Mouse (Mus musculus): ENCODE data around the gene Nol10. TPM values are rescaled to one million over a fixed set of nuclear protein-coding genes. Genes with fewer than 3 reads are reported as not detected.

Nol10 gene
- polyA plus RNA-seq, 1 experiment from 2014 or later = 14.5 TPM

GRCm38 (mm10) chr12:17373470-17373975, 25.3 kb downstream of the Nol10 start:
- Histone ChIP-seq H3K27ac (ENCODE audit: low read length) (no peak overlapping the region), H3K27me3 (replicated peaks; ENCODE audit: control insufficient read depth, insufficient read depth, low read length) (no peaks in the 10 kb centered on the region), H3K9me3 (ENCODE audit: control insufficient read depth, low read length) (no peaks in the 10 kb centered on the region), H3K4me3 (ENCODE audit: low read length) (no peak overlapping the region), H3K4me1 (ENCODE audit: control insufficient read depth, insufficient read depth, low read length) (no peaks in the 10 kb centered on the region), H3K4me2 (ENCODE audit: low read depth, low read length) (no peak overlapping the region), H3K9ac (ENCODE audit: low read depth, low read length) (no peak overlapping the region), H3K36me3 (ENCODE audit: control insufficient read depth, insufficient read depth, low read length) (peaks cover 11% of the 10 kb centered on the region; the same call in 1 of the 2 replicates)
- 97% methylated on average over 5 of the region's 5 CpGs for WGBS
- ATAC-seq = no peak

- no peak for ATAC-seq
- no peaks in the 10 kb centered on the region for H3K27me3 ChIP-seq (replicated peaks; ENCODE audit: control insufficient read depth, insufficient read depth, low read length)
- 95% methylated on average over 4 of the region's 4 CpGs for WGBS
- H3K27ac ChIP-seq (ENCODE audit: low read length) = no peak overlapping the region
- no peaks in the 10 kb centered on the region for H3K4me1 ChIP-seq (ENCODE audit: control insufficient read depth, insufficient read depth, low read length)
- H3K9me3 ChIP-seq (ENCODE audit: control insufficient read depth, low read length) = no peaks in the 10 kb centered on the region
- H3K4me3 ChIP-seq (ENCODE audit: low read length) = no peak overlapping the region
- peaks cover 9% of the 10 kb centered on the region; the same call in 1 of the 2 replicates for H3K36me3 ChIP-seq (ENCODE audit: control insufficient read depth, insufficient read depth, low read length)
- no peak overlapping the region for H3K9ac ChIP-seq (ENCODE audit: low read depth, low read length)
- H3K4me2 ChIP-seq (ENCODE audit: low read depth, low read length) = no peak overlapping the region
These were observed 27.0 kb downstream of the Nol10 start for GRCm38 (mm10) chr12:17375243-17375642.

DNA sequence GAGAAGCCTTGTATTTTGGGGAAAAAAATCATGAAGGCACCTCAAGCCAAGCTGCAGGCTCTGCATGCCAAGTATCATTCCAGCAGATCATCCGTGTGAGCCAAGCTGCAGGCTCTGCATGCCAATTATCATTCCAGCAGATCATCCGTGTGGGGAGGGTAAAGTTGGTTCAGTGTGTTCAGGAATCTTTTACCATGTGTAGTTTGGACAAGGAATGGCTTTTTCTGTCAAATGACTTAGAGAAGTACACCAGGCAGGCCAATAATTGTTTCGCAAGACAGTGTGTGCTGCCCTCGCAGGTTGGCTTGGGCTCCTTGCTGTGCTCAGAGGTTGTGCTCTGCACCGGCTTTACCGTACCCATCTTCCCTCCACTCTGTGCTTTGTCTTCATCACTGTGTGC, 28.3 kb downstream of the Nol10 start:
- H3K9ac ChIP-seq (ENCODE audit: low read depth, low read length) = no peak overlapping the region
- 0 out of 2 replicates have a peak, but pooled peaks cover 4% of the 10 kb centered on the region for H3K36me3 ChIP-seq (ENCODE audit: control insufficient read depth, insufficient read depth, low read length)
- WGBS = 91% methylated on average over 6 of the region's 6 CpGs
- no peak overlapping the region for H3K4me3 ChIP-seq (ENCODE audit: low read length)
- H3K9me3 ChIP-seq (ENCODE audit: control insufficient read depth, low read length) = no peaks in the 10 kb centered on the region
- no peaks in the 10 kb centered on the region for H3K4me1 ChIP-seq (ENCODE audit: control insufficient read depth, insufficient read depth, low read length)
- ATAC-seq = no peak
- H3K27me3 ChIP-seq (replicated peaks; ENCODE audit: control insufficient read depth, insufficient read depth, low read length) = no peaks in the 10 kb centered on the region
- no peak overlapping the region for H3K27ac ChIP-seq (ENCODE audit: low read length)
- H3K4me2 ChIP-seq (ENCODE audit: low read depth, low read length) = no peak overlapping the region

DNA sequence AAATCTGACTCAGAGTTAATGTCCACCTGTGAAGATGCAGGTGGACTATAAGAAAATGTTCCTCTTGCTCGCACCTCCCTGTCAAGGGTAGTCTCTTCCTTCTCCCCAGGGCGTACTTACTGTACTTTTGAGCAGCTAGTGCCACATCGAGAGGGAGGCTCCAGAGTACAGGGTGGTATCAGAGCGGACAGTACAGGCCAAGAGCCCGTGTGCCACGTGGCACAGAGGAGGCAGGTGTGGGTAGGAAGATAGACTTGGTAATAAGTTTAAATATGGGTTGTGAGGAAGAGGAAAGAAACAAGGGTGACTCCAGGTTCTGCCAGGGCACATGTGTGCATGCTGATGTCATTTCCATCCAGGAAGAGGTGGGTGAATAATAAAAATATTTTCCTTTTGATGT, 32.7 kb downstream of the Nol10 start:
- Histone ChIP-seq H3K4me1 (ENCODE audit: control insufficient read depth, insufficient read depth, low read length) (no peaks in the 10 kb centered on the region), H3K36me3 (ENCODE audit: control insufficient read depth, insufficient read depth, low read length) (no peaks in the 10 kb centered on the region), H3K27ac (ENCODE audit: low read length) (no peak overlapping the region), H3K9ac (ENCODE audit: low read depth, low read length) (no peak overlapping the region), H3K4me3 (ENCODE audit: low read length) (no peak overlapping the region), H3K9me3 (ENCODE audit: control insufficient read depth, low read length) (no peaks in the 10 kb centered on the region), H3K4me2 (ENCODE audit: low read depth, low read length) (no peak overlapping the region), H3K27me3 (replicated peaks; ENCODE audit: control insufficient read depth, insufficient read depth, low read length) (no peaks in the 10 kb centered on the region)
- no peak for ATAC-seq
- 95% methylated on average over 6 of the region's 6 CpGs for WGBS

DNA sequence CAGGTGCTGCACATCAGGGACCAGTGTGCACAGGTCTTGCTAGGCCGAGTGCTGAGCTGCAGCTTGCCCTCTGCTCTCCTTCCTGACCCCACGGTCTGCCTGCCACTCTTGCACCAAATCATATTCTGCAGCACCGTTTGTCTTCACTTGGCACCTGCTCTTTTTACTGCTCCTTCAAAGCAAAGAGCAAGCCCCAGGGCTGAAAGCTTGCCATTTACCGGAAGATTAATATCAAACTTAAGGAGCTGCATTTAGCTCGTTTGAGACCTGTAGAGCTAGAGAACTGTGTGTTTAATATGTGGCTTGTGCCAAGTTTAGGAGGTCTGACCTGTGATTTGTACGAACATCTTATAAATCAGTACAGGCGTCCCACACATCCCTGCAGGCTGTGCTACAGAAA, 34.5 kb downstream of the Nol10 start:
- H3K4me3 ChIP-seq (ENCODE audit: low read length) = no peak overlapping the region
- H3K27me3 ChIP-seq (replicated peaks; ENCODE audit: control insufficient read depth, insufficient read depth, low read length) = no peaks in the 10 kb centered on the region
- no peak overlapping the region for H3K27ac ChIP-seq (ENCODE audit: low read length)
- peaks cover 10% of the 10 kb centered on the region for H3K4me1 ChIP-seq (ENCODE audit: control insufficient read depth, insufficient read depth, low read length)
- no peaks in the 10 kb centered on the region for H3K9me3 ChIP-seq (ENCODE audit: control insufficient read depth, low read length)
- no peaks in the 10 kb centered on the region for H3K36me3 ChIP-seq (ENCODE audit: control insufficient read depth, insufficient read depth, low read length)
- 84% methylated on average over 7 of the region's 7 CpGs for WGBS
- no peak overlapping the region for H3K4me2 ChIP-seq (ENCODE audit: low read depth, low read length)
- ATAC-seq = no peak
- no peak overlapping the region for H3K9ac ChIP-seq (ENCODE audit: low read depth, low read length)

GRCm38 (mm10) chr12:17386896-17387295, 38.6 kb downstream of the Nol10 start:
- ATAC-seq = no peak
- Histone ChIP-seq H3K4me2 (ENCODE audit: low read depth, low read length) (no peak overlapping the region), H3K4me1 (ENCODE audit: control insufficient read depth, insufficient read depth, low read length) (peaks cover 12% of the 10 kb centered on the region), H3K36me3 (ENCODE audit: control insufficient read depth, insufficient read depth, low read length) (no peaks in the 10 kb centered on the region), H3K9me3 (ENCODE audit: control insufficient read depth, low read length) (no peaks in the 10 kb centered on the region), H3K4me3 (ENCODE audit: low read length) (no peak overlapping the region), H3K9ac (ENCODE audit: low read depth, low read length) (no peak overlapping the region), H3K27ac (ENCODE audit: low read length) (no peak overlapping the region), H3K27me3 (replicated peaks; ENCODE audit: control insufficient read depth, insufficient read depth, low read length) (no peaks in the 10 kb centered on the region)
- WGBS = 54% methylated on average over 3 of the region's 3 CpGs

DNA sequence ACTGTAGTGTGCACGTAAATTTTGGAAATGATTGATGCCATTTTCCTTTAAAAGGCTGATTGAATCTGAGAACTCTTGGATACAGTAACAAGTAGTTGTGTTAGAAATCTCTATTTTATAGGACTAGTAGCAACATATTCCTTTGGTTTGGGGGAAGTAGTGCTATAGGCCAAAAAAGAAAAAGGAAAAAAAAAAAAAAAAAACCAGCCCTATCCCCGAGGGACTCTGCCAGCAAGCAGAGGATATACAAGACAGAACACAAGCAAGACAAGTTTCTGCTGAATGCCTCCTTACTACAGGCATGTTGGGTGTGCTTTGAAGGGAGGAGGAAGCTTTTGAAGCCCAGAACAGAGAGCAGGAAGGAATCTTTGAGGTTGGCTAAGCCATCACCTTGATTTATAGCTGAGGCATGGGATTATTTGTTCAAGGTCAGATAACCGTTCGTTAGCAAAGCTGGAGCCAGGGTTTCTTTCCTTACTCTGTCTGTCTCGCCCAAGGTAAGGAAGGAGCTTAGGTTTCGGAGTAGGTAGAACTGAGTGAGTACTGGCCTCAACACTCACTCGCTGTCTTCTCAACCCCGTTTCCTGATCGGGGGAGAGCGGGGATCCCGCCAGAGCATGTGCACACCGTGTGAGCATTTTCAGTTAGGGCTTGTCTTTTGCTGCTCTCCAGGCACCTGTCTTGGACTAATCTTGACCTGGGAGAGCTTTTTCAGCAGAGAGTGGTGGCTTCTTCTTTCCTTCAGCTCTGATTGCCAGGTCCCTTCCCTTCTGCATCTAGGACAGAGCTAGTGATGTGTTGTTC, 39.3 kb downstream of the Nol10 start:
- H3K4me1 ChIP-seq (ENCODE audit: control insufficient read depth, insufficient read depth, low read length) = peaks cover 12% of the 10 kb centered on the region
- no peak overlapping the region for H3K27ac ChIP-seq (ENCODE audit: low read length)
- 0 out of 2 replicates have a peak, but pooled peaks have one; percentile 42 for ATAC-seq
- H3K4me3 ChIP-seq (ENCODE audit: low read length) = no peak overlapping the region
- H3K27me3 ChIP-seq (replicated peaks; ENCODE audit: control insufficient read depth, insufficient read depth, low read length) = no peaks in the 10 kb centered on the region
- H3K9ac ChIP-seq (ENCODE audit: low read depth, low read length) = no peak overlapping the region
- H3K36me3 ChIP-seq (ENCODE audit: control insufficient read depth, insufficient read depth, low read length) = no peaks in the 10 kb centered on the region
- H3K9me3 ChIP-seq (ENCODE audit: control insufficient read depth, low read length) = no peaks in the 10 kb centered on the region
- 50% methylated on average over 12 of the region's 12 CpGs for WGBS
- H3K4me2 ChIP-seq (ENCODE audit: low read depth, low read length) = no peak overlapping the region

- no peak for ATAC-seq
- Histone ChIP-seq H3K4me1 (ENCODE audit: control insufficient read depth, insufficient read depth, low read length) (peaks cover 12% of the 10 kb centered on the region), H3K4me3 (ENCODE audit: low read length) (no peak overlapping the region), H3K27me3 (replicated peaks; ENCODE audit: control insufficient read depth, insufficient read depth, low read length) (no peaks in the 10 kb centered on the region), H3K36me3 (ENCODE audit: control insufficient read depth, insufficient read depth, low read length) (no peaks in the 10 kb centered on the region), H3K27ac (ENCODE audit: low read length) (no peak overlapping the region), H3K4me2 (ENCODE audit: low read depth, low read length) (no peak overlapping the region), H3K9me3 (ENCODE audit: control insufficient read depth, low read length) (no peaks in the 10 kb centered on the region), H3K9ac (ENCODE audit: low read depth, low read length) (no peak overlapping the region)
- WGBS = 96% methylated on average over 1 of the region's 1 CpGs
These were observed 39.8 kb downstream of the Nol10 start for GRCm38 (mm10) chr12:17388136-17388437.

DNA sequence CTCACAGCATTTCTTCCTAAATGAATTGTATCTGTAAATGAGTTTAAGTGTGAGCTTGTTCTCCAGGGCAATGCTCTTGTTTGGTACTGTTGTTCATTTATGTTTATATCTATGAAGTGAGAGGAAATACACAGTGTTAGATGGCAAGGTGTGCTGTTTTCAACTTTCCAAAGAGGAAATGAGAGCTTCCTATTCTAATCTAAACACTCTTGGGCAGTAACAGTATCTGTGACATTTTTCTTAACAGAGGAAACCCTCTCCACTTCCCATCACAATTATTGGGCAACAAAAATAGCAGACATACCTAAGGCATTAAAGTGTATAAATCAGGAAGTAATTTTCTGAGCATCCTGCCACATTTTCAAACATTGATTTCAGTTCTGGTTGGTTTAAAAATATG, 41.8 kb downstream of the Nol10 start:
- no peak overlapping the region for H3K9ac ChIP-seq (ENCODE audit: low read depth, low read length)
- H3K4me1 ChIP-seq (ENCODE audit: control insufficient read depth, insufficient read depth, low read length) = peaks cover 12% of the 10 kb centered on the region
- ATAC-seq = no peak
- H3K27ac ChIP-seq (ENCODE audit: low read length) = no peak overlapping the region
- no peaks in the 10 kb centered on the region for H3K9me3 ChIP-seq (ENCODE audit: control insufficient read depth, low read length)
- H3K27me3 ChIP-seq (replicated peaks; ENCODE audit: control insufficient read depth, insufficient read depth, low read length) = no peaks in the 10 kb centered on the region
- no peak overlapping the region for H3K4me2 ChIP-seq (ENCODE audit: low read depth, low read length)
- H3K4me3 ChIP-seq (ENCODE audit: low read length) = no peak overlapping the region
- H3K36me3 ChIP-seq (ENCODE audit: control insufficient read depth, insufficient read depth, low read length) = no peaks in the 10 kb centered on the region

DNA sequence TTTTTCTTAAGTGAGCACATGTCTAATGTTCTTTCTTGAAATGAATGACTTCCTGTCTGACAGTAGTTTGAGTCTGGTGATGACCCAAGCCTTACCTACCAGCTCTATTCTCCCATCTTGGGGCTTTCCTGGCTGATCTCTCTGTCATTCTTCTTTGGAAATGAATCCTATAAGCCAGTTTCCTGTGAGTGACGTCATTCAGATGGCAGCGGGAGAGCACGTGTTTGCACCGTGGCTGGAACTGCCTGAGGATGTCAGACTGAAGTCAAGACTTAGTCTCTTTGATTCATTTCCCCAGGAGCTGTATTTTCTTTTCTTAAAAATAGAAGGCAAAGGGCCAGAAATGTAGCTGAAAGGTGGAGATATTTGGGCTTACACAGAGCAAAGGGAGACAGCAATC, 42.3 kb downstream of the Nol10 start:
- H3K4me2 ChIP-seq (ENCODE audit: low read depth, low read length) = no peak overlapping the region
- H3K27ac ChIP-seq (ENCODE audit: low read length) = no peak overlapping the region
- no peak overlapping the region for H3K4me3 ChIP-seq (ENCODE audit: low read length)
- no peaks in the 10 kb centered on the region for H3K9me3 ChIP-seq (ENCODE audit: control insufficient read depth, low read length)
- no peaks in the 10 kb centered on the region for H3K27me3 ChIP-seq (replicated peaks; ENCODE audit: control insufficient read depth, insufficient read depth, low read length)
- no peak for ATAC-seq
- no peak overlapping the region for H3K9ac ChIP-seq (ENCODE audit: low read depth, low read length)
- WGBS = 56% methylated on average over 4 of the region's 4 CpGs
- no peaks in the 10 kb centered on the region for H3K36me3 ChIP-seq (ENCODE audit: control insufficient read depth, insufficient read depth, low read length)
- H3K4me1 ChIP-seq (ENCODE audit: control insufficient read depth, insufficient read depth, low read length) = peaks cover 12% of the 10 kb centered on the region

All from intestine, embryonic 16.5 days (tissue).